Mouse (Mus musculus): ENCODE results near the gene Llph.

GRCm38 (mm10) chr10:120218996-120219395, 7.9 kb upstream of the Llph start:
- TF ChIP-seq POLR2A (IDR thresholded peaks at IDR 0.05; ENCODE audit: extremely low read depth, insufficient read depth, low read length) (no peak), CTCF (IDR thresholded peaks at IDR 0.05; ENCODE audit: extremely low read depth, insufficient read depth, low read length) (no peak)

Data from cortical plate, adult 2 months (tissue).